Mouse (Mus musculus) C2C12 (cell line): Measurements from ENCODE around the gene Eif4g2.

Source experiments
- CEBPB ChIP-seq: IDR thresholded peaks from one replicate; pipeline ENCODE4 v1.6.1; 2011; ENCODE audit warnings: low read depth, mild to moderate bottlenecking, control low read depth, moderate library complexity
- CTCF ChIP-seq: IDR thresholded peaks from one replicate; pipeline ENCODE4 v1.5.1; 2011; ENCODE audit not compliant: control insufficient read depth, insufficient read depth, insufficient read length
- FOSL1 ChIP-seq: IDR thresholded peaks from one replicate; pipeline ENCODE4 v1.8.0; 2011; ENCODE audit warnings: mild to moderate bottlenecking, low read length; ENCODE audit not compliant: poor library complexity, insufficient read depth, severe bottlenecking
- MAX ChIP-seq: IDR thresholded peaks from one replicate; pipeline ENCODE4 v1.6.1; 2011; ENCODE audit warnings: mild to moderate bottlenecking, control low read depth
- MYOD1 ChIP-seq: IDR thresholded peaks from one replicate; pipeline ENCODE4 v1.6.1; 2011; ENCODE audit warnings: low read depth; ENCODE audit not compliant: control insufficient read depth, insufficient read length
- MYOG ChIP-seq: IDR thresholded peaks from one replicate; pipeline ENCODE4 v1.6.1; 2011; ENCODE audit not compliant: control insufficient read depth, insufficient read length; ENCODE audit errors: extremely low read depth
- USF1 ChIP-seq: IDR thresholded peaks from one replicate; pipeline ENCODE4 v1.6.1; 2011; ENCODE audit warnings: low read depth, mild to moderate bottlenecking, control low read depth, moderate library complexity

- no peak for TF ChIP-seq CEBPB
- TF ChIP-seq USF1: no peak
- TF ChIP-seq MAX: no peak
- no peak for TF ChIP-seq CTCF
- TF ChIP-seq MYOG: no peak
- TF ChIP-seq MYOD1: no peak
- TF ChIP-seq FOSL1: no peak
Measured at GRCm38 (mm10) chr7:111078271-111078670, 4.6 kb downstream of the Eif4g2 start.
